Mouse (Mus musculus) embryonic facial prominence, embryonic 11.5 days (tissue): ENCODE measurements around the gene Nfe2l2. TPM values are rescaled to one million over a fixed set of nuclear protein-coding genes. Genes with fewer than 3 reads are reported as not detected.
A peak's percentile ranks its signal among the peaks of the same experiment; 100 is the strongest.
"Not testable (repeated sequence)": the region's sequence is repeated elsewhere in the genome, so short reads cannot be mapped to it uniquely, and the experiment has no call there.

ENCODE experiments used
- ATAC-seq: fragments of 200-750 bp; cut with Nextera tagmentation; replicated peaks from 2 replicates; pipeline ENCODE4 v1.8.0; 2017; ENCODE audit warnings: low read depth; ENCODE audit not compliant: insufficient number of reproducible peaks, low FRiP score, low TSS enrichment
- DNase-seq: peaks from one replicate; pipeline ENCODE4 v3.0.0-alpha.2; 2015; ENCODE audit warnings: low spot score
- H3K27ac ChIP-seq: fragments of 300-500 bp; sonication (generic); replicated peaks from 2 replicates; pipeline ENCODE4 v1.5.1; 2014; ENCODE audit warnings: mild to moderate bottlenecking, low read depth, low read length, control low read depth
- H3K27me3 ChIP-seq: fragments of 300-500 bp; sonication (generic); 2 replicates; pipeline ENCODE4 v1.6.1; 2014; ENCODE audit warnings: mild to moderate bottlenecking, low read length, moderate library complexity, mixed read lengths; ENCODE audit not compliant: control insufficient read depth, insufficient read depth
- H3K36me3 ChIP-seq: fragments of 300-500 bp; sonication (generic); replicated peaks from 2 replicates; pipeline ENCODE4 v1.6.1; 2014; ENCODE audit warnings: low read depth, mild to moderate bottlenecking, low read length, moderate library complexity, mixed read lengths; ENCODE audit not compliant: control insufficient read depth, insufficient read depth
- H3K4me1 ChIP-seq: fragments of 300-500 bp; sonication (generic); 2 replicates; pipeline ENCODE4 v1.6.1; 2014; ENCODE audit warnings: low read length, mixed read lengths; ENCODE audit not compliant: control insufficient read depth, insufficient read depth
- H3K4me2 ChIP-seq: fragments of 300-500 bp; sonication (generic); 2 replicates; pipeline ENCODE4 v1.6.1; 2014; ENCODE audit warnings: low read depth, mild to moderate bottlenecking, control low read depth, low read length, moderate library complexity
- H3K4me3 ChIP-seq: fragments of 300-500 bp; sonication (generic); 2 replicates; pipeline ENCODE4 v1.5.1; 2014; ENCODE audit warnings: low read depth, low read length, control low read depth
- H3K9ac ChIP-seq: fragments of 300-500 bp; sonication (generic); replicated peaks from 2 replicates; pipeline ENCODE4 v1.6.1; 2014; ENCODE audit warnings: mild to moderate bottlenecking, control low read depth, low read length
- H3K9me3 ChIP-seq: fragments of 300-500 bp; sonication (generic); replicated peaks from 2 replicates; pipeline ENCODE4 v1.6.1; 2016; ENCODE audit warnings: mild to moderate bottlenecking, low read length, inconsistent platforms, mixed read lengths; ENCODE audit not compliant: control insufficient read depth
- WGBS: fragments of 180-500 bp; shearing (Covaris S2); extraction: QIAGEN DNeasy Blood & Tissue Kit; methylation state at CpG from one replicate; pipeline ENCODE4 v1.1.7; 2014; 5-methylcytosine and 5-hydroxymethylcytosine counted together
- polyA plus RNA-seq: library from polyadenylated mRNA; unstranded; fragments of >200 nt; fragmentation: Nextera tagmentation; extraction: Ambion mirVana; gene quantifications from 2 replicates; pipeline ENCODE4 v1.2.1, GENCODE M21; 2014

Nfe2l2 gene
- polyA plus RNA-seq, 1 experiment from 2014 or later: 49.1 TPM

DNA sequence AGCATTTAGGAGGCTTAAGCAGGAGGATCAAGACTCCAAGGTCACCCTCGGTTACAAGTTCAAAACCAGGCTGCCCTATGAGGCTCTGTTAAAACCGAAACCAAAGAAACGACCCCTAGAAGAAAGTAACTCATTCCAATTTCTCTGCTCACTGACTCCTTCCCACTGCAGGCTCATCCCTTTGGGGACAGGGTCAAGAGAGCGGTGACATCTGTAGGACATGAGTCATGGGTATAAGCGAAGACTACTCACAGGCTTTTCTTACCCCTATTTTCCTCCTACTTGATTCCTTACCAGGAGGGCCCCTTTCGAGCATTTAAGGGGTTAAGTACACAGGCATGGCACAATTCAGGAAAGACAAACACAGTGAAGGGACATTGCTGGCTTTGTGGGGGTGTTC, 60.5 kb downstream of the Nfe2l2 start:
- Histone ChIP-seq H3K4me1 (no peaks in the 10 kb centered on the region), H3K4me3 (no peak overlapping the region), H3K4me2 (no peak overlapping the region), H3K9me3 (no peaks in the 10 kb centered on the region), H3K9ac (no peak overlapping the region), H3K27ac (no peak overlapping the region), H3K36me3 (no peaks in the 10 kb centered on the region), H3K27me3 (no peaks in the 10 kb centered on the region)
- 85% methylated on average over 6 of the region's 6 CpGs for WGBS
- ATAC-seq: no peak
- no peak for DNase-seq

DNA sequence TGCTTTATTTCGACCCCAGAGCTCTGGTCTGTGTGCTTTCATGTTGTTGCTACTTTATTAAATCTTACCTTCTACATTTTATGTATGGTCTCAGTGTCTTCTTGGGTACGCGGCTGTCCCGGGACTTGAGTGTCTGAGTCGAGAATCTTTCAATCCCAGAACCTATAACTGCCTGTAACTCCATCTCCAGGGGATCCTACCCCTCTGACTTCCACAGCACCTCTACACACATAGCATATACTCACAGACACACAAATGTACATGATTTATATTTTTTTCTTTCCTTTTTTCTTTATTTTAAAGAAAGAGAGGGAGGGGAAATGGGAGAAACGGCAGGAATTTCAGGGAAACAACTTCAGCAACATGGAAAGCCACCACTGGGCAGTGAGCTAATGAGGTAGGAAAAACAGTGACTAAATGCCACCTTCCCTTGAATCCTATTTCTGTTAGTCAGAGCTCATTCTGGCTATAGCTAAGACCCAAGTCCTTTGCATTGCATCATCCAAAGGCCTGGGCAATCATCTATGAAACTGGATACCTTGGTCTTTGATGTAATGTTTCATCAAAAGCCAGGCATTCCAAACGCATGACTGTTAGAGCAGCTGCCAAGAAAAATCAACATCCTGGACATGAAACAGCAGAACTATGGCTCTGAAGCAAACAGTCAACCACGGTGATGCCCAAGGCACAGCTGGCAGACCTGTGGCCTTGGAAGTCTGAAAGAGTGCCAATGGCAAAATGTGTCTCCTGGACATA, 61.5 kb downstream of the Nfe2l2 start:
- Histone ChIP-seq H3K9ac (no peak overlapping the region), H3K4me3 (no peak overlapping the region), H3K27ac (no peak overlapping the region), H3K27me3 (no peaks in the 10 kb centered on the region), H3K4me1 (no peaks in the 10 kb centered on the region), H3K36me3 (no peaks in the 10 kb centered on the region), H3K9me3 (no peaks in the 10 kb centered on the region), H3K4me2 (no peak overlapping the region)
- DNase-seq (peak; percentile 75), ATAC-seq (no peak; the same call in 1 of the 2 replicates)
- 72% methylated on average over 8 of the region's 8 CpGs for WGBS

GRCm38 (mm10) chr2:75642312-75642711, 62.1 kb downstream of the Nfe2l2 start:
- ATAC-seq, H3K27ac ChIP-seq, H3K4me3 ChIP-seq, H3K27me3 ChIP-seq, H3K9ac ChIP-seq, DNase-seq, H3K4me1 ChIP-seq, H3K9me3 ChIP-seq, H3K36me3 ChIP-seq, H3K4me2 ChIP-seq: not testable (repeated sequence)
- WGBS: 93% methylated on average over 3 of the region's 4 CpGs

DNA sequence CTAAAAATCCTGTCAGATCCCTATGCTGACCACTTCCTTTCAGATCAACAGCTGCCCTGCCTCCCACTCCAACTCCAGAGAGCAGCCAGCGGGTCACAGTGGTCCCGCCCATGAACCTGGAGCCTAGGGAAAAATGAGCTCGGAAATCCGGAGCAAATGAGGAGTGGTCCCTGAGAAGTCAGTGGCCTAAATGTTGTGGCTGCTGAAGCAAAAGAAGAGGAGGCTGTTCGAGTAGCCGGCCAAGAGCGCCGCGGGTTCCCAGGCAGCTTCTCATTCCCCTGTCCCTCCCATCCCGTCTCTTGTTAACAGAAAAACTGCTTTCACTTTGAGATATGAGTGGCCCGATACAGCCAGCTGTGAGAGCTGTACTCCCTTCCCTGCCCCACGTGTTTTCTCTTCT, 64.9 kb downstream of the Nfe2l2 start:
- not testable (repeated sequence) for H3K36me3 ChIP-seq, H3K4me3 ChIP-seq, H3K4me2 ChIP-seq, ATAC-seq, DNase-seq, H3K9me3 ChIP-seq, H3K27ac ChIP-seq, H3K27me3 ChIP-seq, H3K4me1 ChIP-seq, H3K9ac ChIP-seq
- WGBS: 53% methylated on average over 10 of the region's 12 CpGs

GRCm38 (mm10) chr2:75637822-75638221, 66.6 kb downstream of the Nfe2l2 start:
- H3K4me2 ChIP-seq, ATAC-seq, H3K4me3 ChIP-seq, H3K4me1 ChIP-seq, H3K27ac ChIP-seq, H3K9me3 ChIP-seq, H3K27me3 ChIP-seq, DNase-seq, H3K9ac ChIP-seq, H3K36me3 ChIP-seq: not testable (repeated sequence)
- WGBS: 86% methylated on average over 6 of the region's 6 CpGs

- H3K27ac ChIP-seq: no peak overlapping the region
- H3K9me3 ChIP-seq: no peaks in the 10 kb centered on the region
- no peak overlapping the region for H3K4me2 ChIP-seq
- DNase-seq: no peak
- no peaks in the 10 kb centered on the region for H3K36me3 ChIP-seq
- ATAC-seq: no peak
- H3K27me3 ChIP-seq: no peaks in the 10 kb centered on the region
- peaks cover 4% of the 10 kb centered on the region; the same call in 1 of the 2 replicates for H3K4me1 ChIP-seq
- H3K9ac ChIP-seq: no peak overlapping the region
- H3K4me3 ChIP-seq: no peak overlapping the region
These were observed 67.1 kb downstream of the Nfe2l2 start for GRCm38 (mm10) chr2:75637361-75637760.

DNA sequence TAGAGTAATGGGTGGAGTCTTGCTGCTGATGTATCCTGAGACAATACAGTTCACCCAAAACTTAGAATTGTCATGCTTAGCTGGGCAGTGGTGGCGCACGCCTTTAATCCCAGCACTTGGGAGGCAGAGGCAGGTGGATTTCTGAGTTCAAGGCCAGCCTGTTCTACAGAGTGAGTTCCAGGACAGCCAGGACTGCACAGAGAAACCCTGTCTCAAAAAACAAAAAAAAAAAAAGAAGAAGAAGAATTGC, 67.5 kb downstream of the Nfe2l2 start:
- DNase-seq, H3K27ac ChIP-seq, H3K4me2 ChIP-seq, H3K4me3 ChIP-seq, ATAC-seq, H3K9ac ChIP-seq, H3K36me3 ChIP-seq, H3K27me3 ChIP-seq, H3K4me1 ChIP-seq, H3K9me3 ChIP-seq: not testable (repeated sequence)
- WGBS: 87% methylated on average over 2 of the region's 2 CpGs

- no peak overlapping the region for H3K9ac ChIP-seq
- H3K27ac ChIP-seq: no peak overlapping the region
- H3K4me1 ChIP-seq: peaks cover 4% of the 10 kb centered on the region; the same call in 1 of the 2 replicates
- no peaks in the 10 kb centered on the region for H3K36me3 ChIP-seq
- no peak overlapping the region for H3K4me2 ChIP-seq
- no peak for ATAC-seq
- H3K4me3 ChIP-seq: no peak overlapping the region
- no peaks in the 10 kb centered on the region for H3K9me3 ChIP-seq
- DNase-seq: no peak
- 73% methylated on average over 6 of the region's 6 CpGs for WGBS
- H3K27me3 ChIP-seq: no peaks in the 10 kb centered on the region
These were observed 68.0 kb downstream of the Nfe2l2 start for GRCm38 (mm10) chr2:75636261-75637054.
